Mouse (Mus musculus): ENCODE measurements around the gene Adamts14.

Adamts14 gene

GRCm38 (mm10) chr10:61273081-61273843 lies at the start of gene Adamts14:
Adamts14 (minus strand) TSS chr10:61273438.
- DNase-seq, result peak; percentile 63

- no peak for DNase-seq
Observed at GRCm38 (mm10) chr10:61318527-61318926, 45.3 kb upstream of the Adamts14 start.

GRCm38 (mm10) chr10:61315324-61315880 lies 42.2 kb upstream of the Adamts14 start:
- DNase-seq, result no peak

GRCm38 (mm10) chr10:61313750-61314149 lies 40.5 kb upstream of the Adamts14 start:
- peak; percentile 19 for DNase-seq

- DNase-seq, result peak; percentile 25
Observed at GRCm38 (mm10) chr10:61312754-61313153, 39.5 kb upstream of the Adamts14 start.

- peak; percentile 17 for DNase-seq
Observed at GRCm38 (mm10) chr10:61312159-61312558, 38.9 kb upstream of the Adamts14 start.

- DNase-seq, result peak; percentile 40
Observed at GRCm38 (mm10) chr10:61308706-61309320, 35.6 kb upstream of the Adamts14 start.

GRCm38 (mm10) chr10:61305928-61306590 lies 32.8 kb upstream of the Adamts14 start:
- no peak for DNase-seq

- DNase-seq, result no peak
Observed at GRCm38 (mm10) chr10:61304046-61304445, 30.8 kb upstream of the Adamts14 start.

- peak; percentile 63 for DNase-seq
Observed at GRCm38 (mm10) chr10:61300996-61301395, 27.8 kb upstream of the Adamts14 start.

- no peak for DNase-seq
Observed at GRCm38 (mm10) chr10:61297477-61297876, 24.2 kb upstream of the Adamts14 start, which contains the start of gene Prf1. Prf1 (plus strand) TSS chr10:61297833.

GRCm38 (mm10) chr10:61296713-61297445 lies 23.6 kb upstream of the Adamts14 start:
- DNase-seq, result no peak

- DNase-seq, result no peak
Observed at GRCm38 (mm10) chr10:61294242-61294641, 21.0 kb upstream of the Adamts14 start.

GRCm38 (mm10) chr10:61290479-61290878 lies 17.2 kb upstream of the Adamts14 start:
- DNase-seq, result no peak

GRCm38 (mm10) chr10:61290016-61290415 lies 16.8 kb upstream of the Adamts14 start:
- no peak for DNase-seq

- no peak for DNase-seq
Observed at GRCm38 (mm10) chr10:61286246-61286645, 13.0 kb upstream of the Adamts14 start.

GRCm38 (mm10) chr10:61285271-61285670 lies 12.0 kb upstream of the Adamts14 start:
- peak; percentile 73 for DNase-seq

- no peak for DNase-seq
Observed at GRCm38 (mm10) chr10:61284309-61284708, 11.1 kb upstream of the Adamts14 start.

- DNase-seq, result no peak
Observed at GRCm38 (mm10) chr10:61281115-61281514, 7.9 kb upstream of the Adamts14 start.

GRCm38 (mm10) chr10:61277918-61278674 lies 4.9 kb upstream of the Adamts14 start:
- DNase-seq, result peak; percentile 81

GRCm38 (mm10) chr10:61277051-61277450 lies 3.8 kb upstream of the Adamts14 start:
- DNase-seq, result no peak

GRCm38 (mm10) chr10:61275669-61276110 lies 2.5 kb upstream of the Adamts14 start:
- peak; percentile 52 for DNase-seq
